Mouse (Mus musculus): ENCODE measurements around the gene Tmem168. TPM values are rescaled to one million over a fixed set of nuclear protein-coding genes. Genes with fewer than 3 reads are reported as not detected.

The Tmem168 gene
- polyA plus RNA-seq (2014; fragmentation: Nextera tagmentation; extraction: Ambion mirVana): 37.4 and 40.1 TPM in 2 replicates

- Histone ChIP-seq H3K4me1 (ENCODE audit: control insufficient read depth in 2 of 2, insufficient read depth in 2 of 2, low read length in 2 of 2) (peaks cover 0 to 19% of the 10 kb centered on the region in 2 experiments; a peak in 3 of 4 replicates), H3K4me2 (ENCODE audit: low read length) (peak within 1 kb of the TSS; percentile 75), H3K9ac (ENCODE audit: low read length) (peak within 1 kb of the TSS; percentile 85), H3K27ac (replicated peaks in 1 of 2; ENCODE audit: control insufficient read depth in 1 of 2, insufficient read depth in 1 of 2, low read depth in 2 of 2, low read length in 2 of 2) (peak within 1 kb of the TSS; percentile 95 to 97), H3K36me3 (ENCODE audit: control insufficient read depth, insufficient read depth, low read length) (peaks cover 5% of the 10 kb centered on the region), H3K4me3 (ENCODE audit: control insufficient read depth in 1 of 2, insufficient read depth in 1 of 2, low read depth in 1 of 2, low read length in 2 of 2) (peak within 1 kb of the TSS; percentile 76 to 85), H3K9me3 (ENCODE audit: control insufficient read depth, low read length) (no peaks in the 10 kb centered on the region), H3K27me3 (ENCODE audit: control insufficient read depth, insufficient read depth, low read length) (no peaks in the 10 kb centered on the region)
- ATAC-seq (ENCODE audit: insufficient number of reproducible peaks, insufficient read depth, low FRiP score, low read depth): peak; percentile 95
- 2% methylated on average over 71 of the region's 71 CpGs for WGBS
These were observed at the start of gene Tmem168 for GRCm38 (mm10) chr6:13607621-13608493. Gene Tmem168 (minus strand): TSS chr6:13608100.

GRCm38 (mm10) chr6:13654081-13654480, 46.2 kb upstream of the Tmem168 start:
- no peak overlapping the region for H3K4me2 ChIP-seq (ENCODE audit: low read length)
- no peaks in the 10 kb centered on the region for H3K9me3 ChIP-seq (ENCODE audit: control insufficient read depth, low read length)
- H3K36me3 ChIP-seq (ENCODE audit: control insufficient read depth, insufficient read depth, low read length): peaks cover 27% of the 10 kb centered on the region
- no peaks in the 10 kb centered on the region for H3K27me3 ChIP-seq (ENCODE audit: control insufficient read depth, insufficient read depth, low read length)
- no peak overlapping the region for H3K4me3 ChIP-seq (ENCODE audit: control insufficient read depth in 1 of 2, insufficient read depth in 1 of 2, low read depth in 1 of 2, low read length in 2 of 2)
- H3K9ac ChIP-seq (ENCODE audit: low read length): no peak overlapping the region
- no peak overlapping the region for H3K27ac ChIP-seq (replicated peaks in 1 of 2; ENCODE audit: control insufficient read depth in 1 of 2, insufficient read depth in 1 of 2, low read depth in 2 of 2, low read length in 2 of 2)
- H3K4me1 ChIP-seq (ENCODE audit: control insufficient read depth in 2 of 2, insufficient read depth in 2 of 2, low read length in 2 of 2): no peaks in the 10 kb centered on the region
- no peak for ATAC-seq (ENCODE audit: insufficient number of reproducible peaks, insufficient read depth, low FRiP score, low read depth)

- Histone ChIP-seq H3K9ac (ENCODE audit: low read length) (no peak overlapping the region), H3K27ac (replicated peaks in 1 of 2; ENCODE audit: control insufficient read depth in 1 of 2, insufficient read depth in 1 of 2, low read depth in 2 of 2, low read length in 2 of 2) (no peak overlapping the region), H3K4me1 (ENCODE audit: control insufficient read depth in 2 of 2, insufficient read depth in 2 of 2, low read length in 2 of 2) (no peaks in the 10 kb centered on the region), H3K36me3 (ENCODE audit: control insufficient read depth, insufficient read depth, low read length) (peaks cover 18% of the 10 kb centered on the region), H3K9me3 (ENCODE audit: control insufficient read depth, low read length) (0 out of 2 replicates have a peak, but pooled peaks cover 2% of the 10 kb centered on the region), H3K4me3 (ENCODE audit: control insufficient read depth in 1 of 2, insufficient read depth in 1 of 2, low read depth in 1 of 2, low read length in 2 of 2) (no peak overlapping the region), H3K27me3 (ENCODE audit: control insufficient read depth, insufficient read depth, low read length) (no peaks in the 10 kb centered on the region), H3K4me2 (ENCODE audit: low read length) (no peak overlapping the region)
- 84% methylated on average over 3 of the region's 3 CpGs for WGBS
- no peak for ATAC-seq (ENCODE audit: insufficient number of reproducible peaks, insufficient read depth, low FRiP score, low read depth)
These were observed 44.4 kb upstream of the Tmem168 start for GRCm38 (mm10) chr6:13652284-13652683.

GRCm38 (mm10) chr6:13650854-13651253, 43.0 kb upstream of the Tmem168 start:
- no peak overlapping the region for H3K4me2 ChIP-seq (ENCODE audit: low read length)
- peaks cover 18% of the 10 kb centered on the region for H3K36me3 ChIP-seq (ENCODE audit: control insufficient read depth, insufficient read depth, low read length)
- H3K27ac ChIP-seq (replicated peaks in 1 of 2; ENCODE audit: control insufficient read depth in 1 of 2, insufficient read depth in 1 of 2, low read depth in 2 of 2, low read length in 2 of 2): no peak overlapping the region
- H3K4me3 ChIP-seq (ENCODE audit: control insufficient read depth in 1 of 2, insufficient read depth in 1 of 2, low read depth in 1 of 2, low read length in 2 of 2): no peak overlapping the region
- ATAC-seq (ENCODE audit: insufficient number of reproducible peaks, insufficient read depth, low FRiP score, low read depth): no peak
- no peak overlapping the region for H3K9ac ChIP-seq (ENCODE audit: low read length)
- H3K27me3 ChIP-seq (ENCODE audit: control insufficient read depth, insufficient read depth, low read length): no peaks in the 10 kb centered on the region
- no peaks in the 10 kb centered on the region for H3K4me1 ChIP-seq (ENCODE audit: control insufficient read depth in 2 of 2, insufficient read depth in 2 of 2, low read length in 2 of 2)
- H3K9me3 ChIP-seq (ENCODE audit: control insufficient read depth, low read length): 0 out of 2 replicates have a peak, but pooled peaks cover 2% of the 10 kb centered on the region
- 90% methylated on average over 3 of the region's 3 CpGs for WGBS

GRCm38 (mm10) chr6:13648305-13648704, 40.4 kb upstream of the Tmem168 start:
- Histone ChIP-seq H3K9me3 (ENCODE audit: control insufficient read depth, low read length) (peaks cover 7% of the 10 kb centered on the region; the same call in 1 of the 2 replicates), H3K9ac (ENCODE audit: low read length) (no peak overlapping the region), H3K27me3 (ENCODE audit: control insufficient read depth, insufficient read depth, low read length) (no peaks in the 10 kb centered on the region), H3K27ac (replicated peaks in 1 of 2; ENCODE audit: control insufficient read depth in 1 of 2, insufficient read depth in 1 of 2, low read depth in 2 of 2, low read length in 2 of 2) (no peak overlapping the region), H3K4me3 (ENCODE audit: control insufficient read depth in 1 of 2, insufficient read depth in 1 of 2, low read depth in 1 of 2, low read length in 2 of 2) (no peak overlapping the region), H3K36me3 (ENCODE audit: control insufficient read depth, insufficient read depth, low read length) (peaks cover 18% of the 10 kb centered on the region), H3K4me2 (ENCODE audit: low read length) (no peak overlapping the region), H3K4me1 (ENCODE audit: control insufficient read depth in 2 of 2, insufficient read depth in 2 of 2, low read length in 2 of 2) (no peaks in the 10 kb centered on the region)
- ATAC-seq (ENCODE audit: insufficient number of reproducible peaks, insufficient read depth, low FRiP score, low read depth): no peak

GRCm38 (mm10) chr6:13636582-13636989, 28.7 kb upstream of the Tmem168 start:
- peak; percentile 81 for ATAC-seq (ENCODE audit: insufficient number of reproducible peaks, insufficient read depth, low FRiP score, low read depth)
- Histone ChIP-seq H3K4me3 (ENCODE audit: control insufficient read depth in 1 of 2, insufficient read depth in 1 of 2, low read depth in 1 of 2, low read length in 2 of 2) (no peak overlapping the region), H3K9me3 (ENCODE audit: control insufficient read depth, low read length) (no peaks in the 10 kb centered on the region), H3K27me3 (ENCODE audit: control insufficient read depth, insufficient read depth, low read length) (no peaks in the 10 kb centered on the region), H3K36me3 (ENCODE audit: control insufficient read depth, insufficient read depth, low read length) (peaks cover 15% of the 10 kb centered on the region), H3K4me1 (ENCODE audit: control insufficient read depth in 2 of 2, insufficient read depth in 2 of 2, low read length in 2 of 2) (peaks cover 0 to 15% of the 10 kb centered on the region in 2 experiments; a peak in 1 of 4 replicates), H3K9ac (ENCODE audit: low read length) (no peak overlapping the region), H3K27ac (replicated peaks in 1 of 2; ENCODE audit: control insufficient read depth in 1 of 2, insufficient read depth in 1 of 2, low read depth in 2 of 2, low read length in 2 of 2) (peak overlapping the region; percentile 55 to 77), H3K4me2 (ENCODE audit: low read length) (peak overlapping the region; percentile 32; the same call in 1 of the 2 replicates)
- WGBS: 17% methylated on average over 3 of the region's 3 CpGs

- WGBS: 98% methylated on average over 1 of the region's 1 CpGs
- H3K9me3 ChIP-seq (ENCODE audit: control insufficient read depth, low read length): no peaks in the 10 kb centered on the region
- no peak overlapping the region for H3K9ac ChIP-seq (ENCODE audit: low read length)
- peaks cover 0 to 10% of the 10 kb centered on the region in 2 experiments; a peak in 1 of 4 replicates for H3K4me1 ChIP-seq (ENCODE audit: control insufficient read depth in 2 of 2, insufficient read depth in 2 of 2, low read length in 2 of 2)
- no peak for ATAC-seq (ENCODE audit: insufficient number of reproducible peaks, insufficient read depth, low FRiP score, low read depth)
- no peak overlapping the region for H3K27ac ChIP-seq (replicated peaks in 1 of 2; ENCODE audit: control insufficient read depth in 1 of 2, insufficient read depth in 1 of 2, low read depth in 2 of 2, low read length in 2 of 2)
- H3K36me3 ChIP-seq (ENCODE audit: control insufficient read depth, insufficient read depth, low read length): peaks cover 10% of the 10 kb centered on the region
- H3K4me3 ChIP-seq (ENCODE audit: control insufficient read depth in 1 of 2, insufficient read depth in 1 of 2, low read depth in 1 of 2, low read length in 2 of 2): no peak overlapping the region
- no peak overlapping the region for H3K4me2 ChIP-seq (ENCODE audit: low read length)
- no peaks in the 10 kb centered on the region for H3K27me3 ChIP-seq (ENCODE audit: control insufficient read depth, insufficient read depth, low read length)
These were observed 24.7 kb upstream of the Tmem168 start for GRCm38 (mm10) chr6:13632571-13632970.
